Mouse (Mus musculus): ENCODE data around the gene Zswim3. TPM values are rescaled to one million over a fixed set of nuclear protein-coding genes. Genes with fewer than 3 reads are reported as not detected.
"Not testable (repeated sequence)": the region's sequence is repeated elsewhere in the genome, so short reads cannot be mapped to it uniquely, and the experiment has no call there.

The Zswim3 gene
- polyA plus RNA-seq, 1 experiment from 2014 or later, result 7.1 TPM

- no peak for DNase-seq (ENCODE audit: low spot score)
Observed at GRCm38 (mm10) chr2:164779481-164780086, 25.3 kb upstream of the Zswim3 start, which contains the start of gene Tnnc2. Tnnc2 (minus strand) TSS chr2:164779967.

- DNase-seq (ENCODE audit: low spot score), result no peak
Observed at GRCm38 (mm10) chr2:164781876-164782275, 23.0 kb upstream of the Zswim3 start.

GRCm38 (mm10) chr2:164783926-164784581, 20.8 kb upstream of the Zswim3 start:
- DNase-seq (ENCODE audit: low spot score), result peak; percentile 39

- no peak for DNase-seq (ENCODE audit: low spot score)
Observed at GRCm38 (mm10) chr2:164784869-164785420, 20.0 kb upstream of the Zswim3 start.

DNA sequence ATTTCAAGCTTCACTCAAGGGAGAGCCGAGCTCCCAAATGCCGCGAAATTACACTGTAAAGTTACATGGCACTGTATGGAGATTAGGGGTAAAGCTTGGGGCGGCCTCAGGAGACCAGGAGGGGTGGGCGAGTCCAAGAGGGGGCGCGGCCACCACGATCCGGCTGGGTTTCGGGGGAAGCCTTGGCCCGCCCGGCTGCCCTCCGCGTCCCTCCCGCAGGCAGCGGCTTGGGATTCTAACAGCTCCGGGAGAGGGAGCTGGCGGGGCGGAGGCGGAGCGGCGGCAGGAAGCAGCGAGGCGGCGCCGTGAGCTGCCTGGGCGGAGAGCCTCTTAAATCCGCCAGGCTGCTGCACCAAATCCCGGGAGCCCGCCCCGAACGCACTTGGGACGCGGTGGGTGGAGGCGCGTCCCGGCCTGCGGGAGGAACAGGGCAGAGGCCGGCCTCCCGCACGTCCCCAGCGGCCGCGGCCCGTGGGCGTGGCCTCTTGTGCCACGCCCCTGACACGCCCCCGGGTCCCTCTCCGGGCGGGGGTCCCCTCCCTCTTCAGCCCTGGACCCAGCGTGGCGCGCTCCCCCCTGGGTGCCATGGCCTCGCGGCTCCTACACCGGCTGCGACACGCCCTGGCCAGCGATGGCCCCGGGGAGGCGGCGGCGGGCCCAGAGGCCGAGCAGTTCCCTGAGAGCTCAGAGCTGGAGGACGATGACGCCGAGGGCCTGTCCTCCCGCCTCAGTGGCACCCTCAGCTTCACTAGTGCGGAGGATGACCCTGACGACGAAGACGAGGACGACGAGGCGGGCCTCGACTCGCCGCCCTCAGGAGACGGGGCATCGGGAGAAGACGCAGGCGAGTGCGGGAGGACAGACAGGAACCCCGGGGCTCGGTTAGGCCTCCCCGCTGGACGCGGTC, 19.2 kb upstream of the Zswim3 start, which contains the start of gene Snx21:
Snx21 (plus strand) TSS at position 343 of the 907 bp plus-strand sequence.
- peak; percentile 71 for DNase-seq (ENCODE audit: low spot score)

DNA sequence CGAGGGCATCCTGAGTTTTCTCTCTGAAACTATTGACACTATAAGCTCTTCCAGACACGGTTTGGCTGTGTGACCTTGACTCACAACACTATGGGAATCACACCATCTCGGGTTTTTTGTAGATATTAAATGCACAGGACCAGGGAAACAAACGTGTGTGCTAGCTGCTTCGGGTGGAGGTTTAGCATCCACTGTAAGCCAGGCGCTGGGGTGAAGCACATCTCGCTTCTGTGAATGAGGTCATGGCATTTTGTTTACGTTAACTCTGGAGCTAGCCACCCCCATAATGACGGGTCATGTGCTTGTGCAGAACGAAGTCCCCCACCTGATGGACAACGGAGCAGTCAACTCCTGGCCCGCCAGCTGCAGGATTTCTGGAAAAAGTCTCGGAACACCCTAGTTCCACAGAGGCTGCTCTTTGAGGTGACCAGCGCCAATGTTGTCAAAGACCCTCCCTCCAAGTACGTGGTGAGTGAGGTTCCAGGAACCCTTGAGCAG, 18.5 kb upstream of the Zswim3 start:
- DNase-seq (ENCODE audit: low spot score), result no peak

GRCm38 (mm10) chr2:164787032-164787431, 17.9 kb upstream of the Zswim3 start:
- DNase-seq (ENCODE audit: low spot score), result no peak

DNA sequence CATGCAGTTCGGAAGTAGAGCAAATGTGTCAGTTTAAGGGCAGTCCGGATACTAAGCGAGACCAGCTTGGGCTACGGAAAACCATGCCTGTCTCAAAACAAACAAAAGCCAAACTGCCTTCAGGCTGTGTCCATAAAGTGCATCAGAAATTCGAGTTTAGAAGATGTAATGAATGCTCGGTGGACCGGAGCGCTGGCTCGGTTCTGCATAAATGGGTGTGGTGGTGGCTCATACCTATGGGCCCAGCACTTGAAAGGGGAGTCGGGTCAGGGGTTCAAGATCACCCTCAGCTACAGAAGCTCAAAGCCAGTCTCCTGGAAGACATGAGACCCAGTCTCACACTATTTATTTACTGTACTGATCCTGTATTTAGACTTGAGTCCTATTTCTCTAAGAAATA, 17.1 kb upstream of the Zswim3 start:
- DNase-seq (ENCODE audit: low spot score), result no peak

- no peak for DNase-seq (ENCODE audit: low spot score)
Observed at GRCm38 (mm10) chr2:164788411-164788810, 16.5 kb upstream of the Zswim3 start.

- no peak for DNase-seq (ENCODE audit: low spot score)
Observed at GRCm38 (mm10) chr2:164790451-164790850, 14.4 kb upstream of the Zswim3 start.

DNA sequence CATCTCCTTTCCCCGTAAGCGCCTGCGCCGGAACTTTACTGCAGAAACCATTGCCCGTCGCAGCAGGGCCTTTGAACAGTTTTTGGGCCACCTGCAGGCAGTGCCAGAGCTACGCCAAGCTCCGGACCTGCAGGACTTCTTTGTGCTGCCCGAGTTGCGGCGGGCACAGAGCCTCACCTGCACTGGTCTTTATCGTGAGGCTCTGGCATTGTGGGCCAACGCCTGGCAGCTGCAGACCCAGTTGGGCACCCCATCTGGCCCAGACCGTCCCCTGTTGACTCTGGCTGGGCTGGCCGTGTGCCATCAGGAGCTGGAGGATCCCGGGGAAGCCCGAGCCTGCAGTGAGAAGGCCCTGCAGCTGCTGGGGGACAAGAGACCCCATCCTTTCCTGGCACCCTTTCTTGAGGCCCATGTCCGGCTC, 13.0 kb upstream of the Zswim3 start:
- DNase-seq (ENCODE audit: low spot score), result no peak

- no peak for DNase-seq (ENCODE audit: low spot score)
Observed at GRCm38 (mm10) chr2:164792400-164793190, 12.3 kb upstream of the Zswim3 start.

- peak; percentile 75 for DNase-seq (ENCODE audit: low spot score)
Observed at GRCm38 (mm10) chr2:164793236-164793635, 11.7 kb upstream of the Zswim3 start.

GRCm38 (mm10) chr2:164793772-164794171, 11.1 kb upstream of the Zswim3 start:
- peak; percentile 32 for DNase-seq (ENCODE audit: low spot score)

DNA sequence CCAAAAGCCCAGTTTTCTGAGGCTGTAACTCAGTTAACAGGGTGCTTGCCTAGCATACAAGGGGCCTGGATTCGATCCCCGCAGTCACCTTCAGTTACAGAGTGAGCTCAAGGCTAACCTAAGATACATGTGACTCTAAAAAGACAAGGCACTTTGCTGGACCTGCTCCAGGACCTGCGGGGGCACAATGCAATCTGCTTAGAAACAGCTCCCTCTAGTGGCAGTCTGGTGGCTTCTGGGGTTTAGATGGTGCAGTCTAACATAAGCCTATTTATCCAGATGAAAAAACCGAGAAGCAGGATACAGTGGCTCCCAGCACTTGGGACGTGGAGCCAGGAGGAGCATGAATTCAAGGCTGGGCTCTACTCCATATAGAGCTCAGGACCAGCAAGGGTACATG, 10.6 kb upstream of the Zswim3 start:
- DNase-seq (ENCODE audit: low spot score), result peak; percentile 87

DNA sequence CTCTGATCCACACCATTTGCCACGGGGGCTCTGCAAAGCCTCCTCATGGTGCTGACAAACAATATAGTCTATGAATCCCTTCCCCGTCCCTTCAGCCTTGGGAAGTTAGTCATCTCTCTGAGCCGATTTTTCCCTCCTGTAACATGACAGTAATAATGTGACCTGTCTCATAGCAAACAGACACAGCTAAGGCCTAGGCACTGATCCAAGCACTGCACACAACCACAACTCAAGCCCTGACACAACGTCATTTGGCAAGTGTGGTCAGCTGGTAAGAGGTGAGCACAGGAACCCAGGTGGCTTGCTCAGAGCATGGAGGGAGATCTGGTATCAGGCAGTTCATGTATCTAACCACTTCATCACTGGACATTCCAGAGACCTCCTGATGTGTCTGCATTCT, 9.0 kb upstream of the Zswim3 start:
- no peak for DNase-seq (ENCODE audit: low spot score)

DNA sequence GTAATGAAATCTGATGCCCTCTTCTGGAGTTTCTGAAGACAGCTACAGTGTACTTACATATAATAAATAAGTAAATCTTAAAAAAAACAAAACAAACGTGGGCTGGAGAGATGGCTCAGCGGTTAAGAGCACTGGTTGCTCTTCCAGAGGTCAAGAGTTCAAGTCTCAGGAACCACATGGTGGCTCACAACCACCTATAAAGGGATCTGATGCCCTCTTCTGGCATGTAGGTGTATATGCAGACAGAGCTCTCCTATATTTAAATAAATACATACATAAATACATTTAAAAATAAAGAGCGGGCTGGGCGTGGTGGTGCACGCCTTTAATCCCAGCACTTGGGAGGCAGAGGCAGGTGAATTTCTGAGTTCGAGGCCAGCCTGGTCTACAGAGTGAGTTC, 6.3 kb upstream of the Zswim3 start:
- DNase-seq (ENCODE audit: low spot score), result not testable (repeated sequence)

DNA sequence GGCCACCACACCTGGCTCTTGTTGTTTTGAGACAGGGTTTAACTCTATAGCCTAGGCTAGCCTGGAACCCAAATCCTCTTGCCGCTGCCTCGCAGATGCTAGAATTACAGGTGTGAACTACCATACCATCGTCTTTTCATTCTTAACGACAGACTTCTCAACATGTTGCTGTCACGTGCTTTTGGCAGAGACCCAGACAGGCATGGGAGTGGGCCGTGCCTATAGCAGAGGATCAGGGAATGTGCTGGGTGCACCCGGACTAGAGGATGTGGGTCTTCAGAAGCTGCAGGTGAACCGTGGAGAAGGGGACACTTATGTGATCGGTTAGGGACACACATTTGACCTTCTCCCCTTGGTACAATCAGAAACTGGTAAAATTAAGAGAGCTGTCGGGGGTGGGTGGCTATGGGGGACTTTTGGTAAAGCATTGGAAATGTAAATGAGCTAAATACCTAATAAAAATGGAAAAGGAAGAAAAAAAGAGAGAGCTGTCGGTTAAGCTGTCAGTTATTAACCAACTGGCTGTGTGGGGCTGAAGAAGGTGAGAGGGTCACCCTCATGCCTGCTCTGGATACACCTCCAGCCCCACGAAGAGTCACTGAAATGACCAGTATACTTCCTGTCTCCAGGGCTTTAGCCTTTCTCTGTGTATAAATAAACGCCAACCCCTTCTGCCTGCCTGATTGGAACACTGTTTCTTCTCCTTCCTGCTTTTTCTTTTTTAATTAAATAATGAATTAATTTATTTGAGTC, 4.5 kb upstream of the Zswim3 start:
- DNase-seq (ENCODE audit: low spot score), result no peak

DNA sequence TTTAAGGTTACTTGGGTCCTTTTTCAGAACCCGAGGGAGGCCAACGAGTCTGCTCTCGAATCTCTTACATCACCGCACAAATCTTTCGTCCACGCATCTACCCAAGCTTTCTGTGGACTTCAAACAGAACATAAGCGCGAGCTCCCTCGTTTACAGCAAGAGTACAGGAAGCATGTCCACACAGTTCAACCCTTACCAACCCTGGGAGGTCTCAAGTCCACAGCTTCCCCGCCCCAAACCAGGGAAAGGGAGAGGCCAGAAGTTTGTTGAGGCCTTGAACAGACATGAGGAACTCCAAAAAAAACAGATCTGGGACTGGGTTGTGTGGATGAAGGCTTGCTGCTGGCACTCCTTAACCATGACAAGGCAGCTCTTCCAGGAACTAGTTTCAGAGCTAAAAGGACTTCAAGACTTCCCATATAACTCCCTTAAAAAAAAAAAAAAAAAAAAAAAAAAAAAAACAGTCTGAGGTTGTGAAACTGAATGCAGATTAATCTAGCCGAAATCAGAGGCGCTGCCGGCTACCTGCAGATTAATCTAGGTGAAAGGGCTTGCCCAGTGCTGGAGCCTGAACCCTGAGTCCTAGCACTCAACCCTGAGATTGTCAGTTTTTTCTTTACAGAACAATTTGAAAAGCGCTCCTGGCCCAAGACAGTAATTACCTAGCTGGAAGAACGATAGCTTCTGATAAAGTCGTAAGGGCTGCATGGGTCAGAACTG, 1.5 kb upstream of the Zswim3 start:
- no peak for DNase-seq (ENCODE audit: low spot score)
